Mouse (Mus musculus): ENCODE results near the gene Tns2. TPM values are rescaled to one million over a fixed set of nuclear protein-coding genes. Genes with fewer than 3 reads are reported as not detected.

Gene Tns2
- polyA plus RNA-seq, 2 experiments = 66.3 to 114 TPM

- no peak overlapping the region for H3K4me3 ChIP-seq (replicated peaks; ENCODE audit: low read length)
- H3K36me3 ChIP-seq (ENCODE audit: control insufficient read depth, insufficient read depth, low read length) = peaks cover 94% of the 10 kb centered on the region
- H3K4me2 ChIP-seq (replicated peaks; ENCODE audit: low read depth, low read length, severe bottlenecking) = no peak overlapping the region
- H3K9me3 ChIP-seq (ENCODE audit: control insufficient read depth, low read length) = no peaks in the 10 kb centered on the region
- TF ChIP-seq POLR2A (IDR thresholded peaks at IDR 0.05; ENCODE audit: borderline replicate concordance, extremely low read depth, insufficient read depth, insufficient read length) = no peak
- WGBS = 81% methylated on average over 29 of the region's 29 CpGs
- H3K27me3 ChIP-seq (ENCODE audit: control insufficient read depth, insufficient read depth, low read length) = no peaks in the 10 kb centered on the region
- no peak for ATAC-seq (ENCODE audit: low FRiP score, low read depth)
- peaks cover 18% of the 10 kb centered on the region; the same call in 1 of the 2 replicates for H3K4me1 ChIP-seq (ENCODE audit: control insufficient read depth, insufficient read depth, low read length)
- DNase-seq (ENCODE audit: low spot score) = no peak
- H3K9ac ChIP-seq (ENCODE audit: low read depth, low read length, severe bottlenecking) = no peak overlapping the region
- H3K27ac ChIP-seq (replicated peaks; ENCODE audit: low read depth, low read length) = no peak overlapping the region
Observed at GRCm38 (mm10) chr15:102110701-102111494, 10.7 kb downstream of the Tns2 start.

- Histone ChIP-seq H3K9ac (ENCODE audit: low read depth, low read length, severe bottlenecking) (no peak overlapping the region), H3K4me3 (replicated peaks; ENCODE audit: low read length) (no peak overlapping the region), H3K27ac (replicated peaks; ENCODE audit: low read depth, low read length) (no peak overlapping the region), H3K9me3 (ENCODE audit: control insufficient read depth, low read length) (no peaks in the 10 kb centered on the region), H3K36me3 (ENCODE audit: control insufficient read depth, insufficient read depth, low read length) (peaks cover 98% of the 10 kb centered on the region), H3K4me2 (replicated peaks; ENCODE audit: low read depth, low read length, severe bottlenecking) (no peak overlapping the region), H3K4me1 (ENCODE audit: control insufficient read depth, insufficient read depth, low read length) (peaks cover 15% of the 10 kb centered on the region; the same call in 1 of the 2 replicates), H3K27me3 (ENCODE audit: control insufficient read depth, insufficient read depth, low read length) (no peaks in the 10 kb centered on the region)
- DNase-seq (ENCODE audit: low spot score) = no peak
- no peak for TF ChIP-seq POLR2A (IDR thresholded peaks at IDR 0.05; ENCODE audit: borderline replicate concordance, extremely low read depth, insufficient read depth, insufficient read length)
- 86% methylated on average over 11 of the region's 11 CpGs for WGBS
- no peak for ATAC-seq (ENCODE audit: low FRiP score, low read depth)
Observed at GRCm38 (mm10) chr15:102111495-102111829, 11.2 kb downstream of the Tns2 start.

GRCm38 (mm10) chr15:102112181-102112580 is 12.0 kb downstream of the Tns2 start:
- no peak overlapping the region for H3K4me3 ChIP-seq (replicated peaks; ENCODE audit: low read length)
- no peak overlapping the region for H3K4me2 ChIP-seq (replicated peaks; ENCODE audit: low read depth, low read length, severe bottlenecking)
- 85% methylated on average over 6 of the region's 6 CpGs for WGBS
- no peak for DNase-seq (ENCODE audit: low spot score)
- no peak overlapping the region for H3K9ac ChIP-seq (ENCODE audit: low read depth, low read length, severe bottlenecking)
- no peak for ATAC-seq (ENCODE audit: low FRiP score, low read depth)
- no peak overlapping the region for H3K27ac ChIP-seq (replicated peaks; ENCODE audit: low read depth, low read length)
- H3K4me1 ChIP-seq (ENCODE audit: control insufficient read depth, insufficient read depth, low read length) = peaks cover 12% of the 10 kb centered on the region; the same call in 1 of the 2 replicates
- TF ChIP-seq POLR2A (IDR thresholded peaks at IDR 0.05; ENCODE audit: borderline replicate concordance, extremely low read depth, insufficient read depth, insufficient read length) = no peak
- peaks cover 98% of the 10 kb centered on the region for H3K36me3 ChIP-seq (ENCODE audit: control insufficient read depth, insufficient read depth, low read length)
- H3K27me3 ChIP-seq (ENCODE audit: control insufficient read depth, insufficient read depth, low read length) = no peaks in the 10 kb centered on the region
- H3K9me3 ChIP-seq (ENCODE audit: control insufficient read depth, low read length) = no peaks in the 10 kb centered on the region

- Histone ChIP-seq H3K9ac (ENCODE audit: low read depth, low read length, severe bottlenecking) (no peak overlapping the region), H3K4me3 (replicated peaks; ENCODE audit: low read length) (no peak overlapping the region), H3K4me2 (replicated peaks; ENCODE audit: low read depth, low read length, severe bottlenecking) (no peak overlapping the region), H3K36me3 (ENCODE audit: control insufficient read depth, insufficient read depth, low read length) (peaks cover 98% of the 10 kb centered on the region), H3K27me3 (ENCODE audit: control insufficient read depth, insufficient read depth, low read length) (no peaks in the 10 kb centered on the region), H3K4me1 (ENCODE audit: control insufficient read depth, insufficient read depth, low read length) (peaks cover 12% of the 10 kb centered on the region; the same call in 1 of the 2 replicates), H3K9me3 (ENCODE audit: control insufficient read depth, low read length) (no peaks in the 10 kb centered on the region), H3K27ac (replicated peaks; ENCODE audit: low read depth, low read length) (no peak overlapping the region)
- no peak for TF ChIP-seq POLR2A (IDR thresholded peaks at IDR 0.05; ENCODE audit: borderline replicate concordance, extremely low read depth, insufficient read depth, insufficient read length)
- ATAC-seq (ENCODE audit: low FRiP score, low read depth) (no peak), DNase-seq (ENCODE audit: low spot score) (no peak)
- 66% methylated on average over 8 of the region's 8 CpGs for WGBS
Observed at GRCm38 (mm10) chr15:102112827-102113226, 12.6 kb downstream of the Tns2 start.

- Histone ChIP-seq H3K4me1 (ENCODE audit: control insufficient read depth, insufficient read depth, low read length) (peaks cover 5% of the 10 kb centered on the region; the same call in 1 of the 2 replicates), H3K9ac (ENCODE audit: low read depth, low read length, severe bottlenecking) (no peak overlapping the region), H3K9me3 (ENCODE audit: control insufficient read depth, low read length) (no peaks in the 10 kb centered on the region), H3K4me3 (replicated peaks; ENCODE audit: low read length) (no peak overlapping the region), H3K36me3 (ENCODE audit: control insufficient read depth, insufficient read depth, low read length) (peaks cover 98% of the 10 kb centered on the region), H3K4me2 (replicated peaks; ENCODE audit: low read depth, low read length, severe bottlenecking) (no peak overlapping the region), H3K27me3 (ENCODE audit: control insufficient read depth, insufficient read depth, low read length) (no peaks in the 10 kb centered on the region), H3K27ac (replicated peaks; ENCODE audit: low read depth, low read length) (no peak overlapping the region)
- DNase-seq (ENCODE audit: low spot score) (no peak), ATAC-seq (ENCODE audit: low FRiP score, low read depth) (no peak)
- no peak for TF ChIP-seq POLR2A (IDR thresholded peaks at IDR 0.05; ENCODE audit: borderline replicate concordance, extremely low read depth, insufficient read depth, insufficient read length)
- WGBS = 65% methylated on average over 4 of the region's 4 CpGs
Observed at GRCm38 (mm10) chr15:102113674-102114073, 13.5 kb downstream of the Tns2 start.
